Mouse (Mus musculus) CH12.LX (cell line): Measurements from ENCODE around the gene Ak8.
A peak's percentile ranks its signal among the peaks of the same experiment; 100 is the strongest.

Source experiments
- BHLHE40 ChIP-seq: IDR thresholded peaks from 2 replicates; pipeline ENCODE4 v1.6.1; 2011; ENCODE audit warnings: mild to moderate bottlenecking, low read depth, low read length, improper control_type of control experiment
- CHD1 ChIP-seq: IDR thresholded peaks from 2 replicates; pipeline ENCODE4 v1.6.1; 2012; ENCODE audit warnings: low read depth, low read length, improper control_type of control experiment, inconsistent platforms
- CTCF ChIP-seq, 2 experiments: IDR thresholded peaks in 1 of 2; conservative IDR thresholded peaks in 1 of 2; 2 replicates each; pipeline ENCODE4 v1.5.1; 2011 to 2012; ENCODE audit warnings: low read depth in 2 of 2, low read length in 2 of 2, improper control_type of control experiment in 1 of 2, inconsistent platforms in 1 of 2, mild to moderate bottlenecking in 1 of 2, moderate library complexity in 1 of 2
- E2F4 ChIP-seq: IDR thresholded peaks from 2 replicates; pipeline ENCODE4 v1.6.1; 2011; ENCODE audit warnings: low read depth, low read length, improper control_type of control experiment; ENCODE audit not compliant: insufficient replicate concordance
- HCFC1 ChIP-seq: IDR thresholded peaks from 2 replicates; pipeline ENCODE4 v1.6.1; 2012; ENCODE audit warnings: low read depth, mild to moderate bottlenecking, inconsistent platforms, low read length, improper control_type of control experiment
- JUND ChIP-seq: conservative IDR thresholded peaks from 2 replicates; pipeline ENCODE4 v1.6.1; 2011; ENCODE audit warnings: low read depth, low read length, improper control_type of control experiment
- MYC ChIP-seq: IDR thresholded peaks from 2 replicates; pipeline ENCODE4 v1.6.1; 2011; ENCODE audit warnings: low read depth, mild to moderate bottlenecking, improper control_type of control experiment, low read length
- POLR2A ChIP-seq: IDR thresholded peaks from 2 replicates; pipeline ENCODE4 v1.6.1; 2011; ENCODE audit warnings: low read depth, mild to moderate bottlenecking, improper control_type of control experiment, low read length
- SIN3A ChIP-seq: IDR thresholded peaks from 2 replicates; pipeline ENCODE4 v1.6.1; 2012; ENCODE audit warnings: low read length, improper control_type of control experiment, inconsistent platforms
- ZNF384 ChIP-seq: IDR thresholded peaks from 2 replicates; pipeline ENCODE4 v1.6.1; 2012; ENCODE audit warnings: low read depth, low read length, improper control_type of control experiment, inconsistent platforms

DNA sequence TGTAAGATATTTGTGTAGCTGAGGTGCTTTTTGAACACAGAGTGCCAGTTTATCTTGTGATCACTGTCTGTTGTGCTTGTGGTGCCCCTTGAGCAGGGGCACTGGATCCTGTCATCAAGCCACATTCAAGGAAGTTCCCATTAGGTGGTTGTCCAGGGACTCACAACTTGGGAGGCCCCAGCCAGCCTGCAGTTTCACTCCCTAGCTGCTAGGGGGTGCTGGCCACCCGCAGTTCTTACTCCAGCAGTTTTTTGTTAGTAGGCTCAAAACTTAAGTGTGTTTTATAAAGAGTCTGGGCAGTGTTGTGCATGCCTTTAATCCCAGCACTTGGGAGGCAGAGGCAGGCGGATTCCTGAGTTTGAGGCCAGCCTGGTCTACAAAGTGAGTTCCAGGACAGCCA is 45.7 kb upstream of the Ak8 start:
- TF ChIP-seq JUND: no peak
- no peak for TF ChIP-seq BHLHE40
- TF ChIP-seq ZNF384: no peak
- TF ChIP-seq HCFC1: no peak
- TF ChIP-seq MYC: no peak
- peak; percentile 33 to 76 for TF ChIP-seq CTCF (conservative IDR thresholded peaks at IDR 0.05 in 1 of 2, IDR thresholded peaks at IDR 0.05 in 1 of 2; ENCODE audit: low read depth in 2 of 2, low read length in 2 of 2)
- TF ChIP-seq E2F4: no peak
- TF ChIP-seq POLR2A: no peak
- TF ChIP-seq SIN3A: no peak
- TF ChIP-seq CHD1: no peak
